ENCODE assay signal across 13 mouse cellular contexts in the genomic region with DNA sequence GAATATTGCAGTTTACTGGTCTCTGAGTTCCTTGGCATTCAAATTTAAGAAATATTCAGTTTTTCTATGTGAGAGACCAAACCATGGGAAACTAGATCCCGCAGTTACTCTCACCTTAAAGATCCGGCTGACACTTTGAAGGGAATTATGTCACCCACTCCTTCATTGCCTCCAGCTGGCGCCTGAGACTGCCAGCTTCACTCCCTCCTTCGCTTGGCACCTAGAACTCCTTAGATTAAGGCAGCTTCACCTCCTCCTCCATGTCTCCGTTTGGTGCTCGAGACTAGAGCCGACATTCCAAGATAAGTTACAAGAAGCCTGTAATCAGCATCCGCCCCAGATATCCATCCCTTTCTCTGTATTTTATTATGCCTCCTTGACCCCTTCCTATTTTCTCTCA.
DNase-seq lines count a peak whose midpoint lies in the region.
"Had no signal": no experiment of that assay in that cellular context is flagged by ENCODE, and none has a peak within 500 bp of the region (broad histone marks: within the 10 kb centered on the region; RNA-seq: fewer than 3 reads in every experiment).

No protein-coding gene starts in this region.

- intact Hi-C loops in left cerebral cortex, postnatal 14 days (cut with DNase I): no loop called here

- DNase-seq in frontal cortex, postnatal 36 days (ENCODE audit: low spot score in 2 of 2): peak; percentile 6 to 40
- DNase-seq in frontal cortex, postnatal 25 days (ENCODE audit: low spot score in 2 of 2): no peak
- peak; percentile 0 to 10 for DNase-seq in left cerebral cortex, adult 9 months (ENCODE audit: low spot score in 2 of 2)
- no peak for DNase-seq in left cerebral cortex, postnatal 14 days (ENCODE audit: low spot score in 2 of 2)
- DNase-seq in brain, adult 2 months (ENCODE audit: low read depth, low spot score): peak; percentile 53
- peak; percentile 21 for DNase-seq in telencephalon, adult 2 months (ENCODE audit: low read depth, low spot score)
- DNase-seq: adrenal gland, adult 2 months; adrenal gland, postnatal 14 days; cerebellum, adult 18-20 months; cerebellum, adult 9-10 months; cerebellum, postnatal 14 days; gastrocnemius, postnatal 10 days; heart, adult 11 months had no signal

Comparison
In these comparisons a context has a peak if more than half of its experiments do, and no peak if none do; other contexts are left out.
1. DNase-seq: peak in frontal cortex, postnatal 36 days (2 of 2), left cerebral cortex, adult 9 months (2 of 2), brain, adult 2 months (single experiment) and telencephalon, adult 2 months (single experiment); none in frontal cortex, postnatal 25 days (0 of 2) and left cerebral cortex, postnatal 14 days (0 of 2).